ENCODE assay signal across 8 mouse cellular contexts in the genomic region with DNA sequence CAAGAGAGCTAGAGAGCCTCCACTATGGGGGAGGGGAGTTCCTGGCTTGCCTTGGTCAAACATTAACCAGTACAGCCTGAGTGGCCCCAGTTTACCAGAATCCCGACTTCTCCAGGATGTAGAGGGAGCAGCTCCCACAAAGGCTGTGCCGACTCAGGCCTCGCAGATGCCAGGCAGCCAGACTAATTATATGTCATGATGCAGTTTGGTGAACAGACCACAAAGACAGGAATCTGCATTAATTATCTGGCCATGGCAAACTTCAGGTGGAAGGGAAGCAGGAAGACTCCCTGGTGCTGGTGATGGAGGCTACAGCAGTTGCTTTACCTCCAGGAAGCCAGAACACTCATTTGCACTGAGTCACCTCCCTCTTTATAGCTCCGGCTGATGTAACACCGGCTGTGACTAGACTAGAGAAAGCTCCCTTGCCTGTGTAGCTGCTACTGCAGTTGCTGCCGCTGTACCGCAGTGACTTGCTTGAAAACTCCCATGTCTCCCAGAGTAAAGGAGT. TPM values are rescaled to one million over a fixed set of nuclear protein-coding genes. Genes with fewer than 3 reads are reported as not detected.
DNase-seq lines count a peak whose midpoint lies in the region; ATAC-seq and TF ChIP-seq lines count a peak whose summit lies in the region.

No protein-coding gene starts in this region.

- H3K9me3 ChIP-seq in ES-Bruce4 (replicated peaks; ENCODE audit: control insufficient read depth, insufficient read depth, low read length, poor library complexity, severe bottlenecking): no peaks in the 10 kb centered on the region
- no peaks in the 10 kb centered on the region for H3K9me3 ChIP-seq in intestine, embryonic 14.5 days (ENCODE audit: control insufficient read depth, low read length)
- no peaks in the 10 kb centered on the region for H3K9me3 ChIP-seq in limb, embryonic 13.5 days
- no peaks in the 10 kb centered on the region for H3K9me3 ChIP-seq in neural tube, embryonic 14.5 days (ENCODE audit: control insufficient read depth, low read length)

- H3K27ac ChIP-seq in ES-Bruce4 (ENCODE audit: insufficient read depth, low read length): peak overlapping the region; percentile 64
- peak overlapping the region; percentile 89 for H3K27ac ChIP-seq in intestine, embryonic 14.5 days (ENCODE audit: low read depth)
- peak overlapping the region; percentile 23 for H3K27ac ChIP-seq in limb, embryonic 13.5 days
- peak overlapping the region; percentile 57; the same call in 1 of the 2 replicates for H3K27ac ChIP-seq in neural tube, embryonic 14.5 days (ENCODE audit: low read depth, low read length)

- 0 out of 2 replicates have a peak, but pooled peaks have one; percentile 3 for TF ChIP-seq EP300 in ES-Bruce4 (IDR thresholded peaks at IDR 0.05; ENCODE audit: insufficient read depth, low read depth, low read length)

- no peak for TF ChIP-seq POLR2A in ES-Bruce4 (IDR thresholded peaks at IDR 0.05; ENCODE audit: insufficient read depth, low read length)

- WGBS in intestine, embryonic 14.5 days: 5% methylated on average over 7 of the region's 7 CpGs
- WGBS in limb, embryonic 13.5 days: 11% methylated on average over 7 of the region's 7 CpGs
- 6% methylated on average over 7 of the region's 7 CpGs for WGBS in neural tube, embryonic 14.5 days

- no peaks in the 10 kb centered on the region for H3K27me3 ChIP-seq in ES-Bruce4 (ENCODE audit: control insufficient read depth, insufficient read depth, low read length, poor library complexity, severe bottlenecking)
- H3K27me3 ChIP-seq in intestine, embryonic 14.5 days (replicated peaks; ENCODE audit: control insufficient read depth, insufficient read depth, low read length): no peaks in the 10 kb centered on the region
- no peaks in the 10 kb centered on the region for H3K27me3 ChIP-seq in limb, embryonic 13.5 days
- no peaks in the 10 kb centered on the region for H3K27me3 ChIP-seq in neural tube, embryonic 14.5 days (ENCODE audit: control insufficient read depth, insufficient read depth, low read length)

- peak overlapping the region; percentile 43 for H3K4me2 ChIP-seq in intestine, embryonic 14.5 days (ENCODE audit: low read length)
- H3K4me2 ChIP-seq in limb, embryonic 13.5 days (replicated peaks): peak overlapping the region; percentile 41
- peak overlapping the region; percentile 27 for H3K4me2 ChIP-seq in neural tube, embryonic 14.5 days (ENCODE audit: low read depth, low read length)

- peak; percentile 21 for ATAC-seq in erythroid progenitor cell, adult 5-6 weeks (replicated peaks; ENCODE audit: low FRiP score, poor library complexity, severe bottlenecking)
- ATAC-seq in intestine, embryonic 14.5 days (replicated peaks; ENCODE audit: low FRiP score, low TSS enrichment, low read depth): peak; percentile 74
- peak; percentile 34; the same call in 1 of the 2 replicates for ATAC-seq in limb, embryonic 13.5 days (ENCODE audit: low FRiP score, low read depth)
- peak; percentile 10; the same call in 1 of the 2 replicates for ATAC-seq in neural tube, embryonic 14.5 days (ENCODE audit: low read depth)
- ATAC-seq in megakaryocyte-erythroid progenitor cell, adult 5-6 weeks (replicated peaks; ENCODE audit: low FRiP score, low TSS enrichment, poor library complexity, severe bottlenecking): no peak

- H3K9ac ChIP-seq in ES-Bruce4 (ENCODE audit: low read depth, poor library complexity, severe bottlenecking): peak overlapping the region; percentile 55
- peak overlapping the region; percentile 40 for H3K9ac ChIP-seq in intestine, embryonic 14.5 days (ENCODE audit: low read length)
- peak overlapping the region; percentile 43 for H3K9ac ChIP-seq in limb, embryonic 13.5 days
- H3K9ac ChIP-seq in neural tube, embryonic 14.5 days (replicated peaks; ENCODE audit: low read depth, low read length): 0 out of 2 replicates have a peak overlapping the region, but pooled peaks have one; percentile 21

- H3K4me3 ChIP-seq in ES-Bruce4 (ENCODE audit: low read depth, low read length): no peak overlapping the region
- 0 out of 2 replicates have a peak overlapping the region, but pooled peaks have one; percentile 12 for H3K4me3 ChIP-seq in intestine, embryonic 14.5 days (ENCODE audit: low read depth, low read length)
- H3K4me3 ChIP-seq in limb, embryonic 13.5 days: no peak overlapping the region
- H3K4me3 ChIP-seq in neural tube, embryonic 14.5 days (ENCODE audit: low read depth, low read length): no peak overlapping the region

- no peak for TF ChIP-seq CTCF in ES-Bruce4 (IDR thresholded peaks at IDR 0.05; ENCODE audit: low read depth, low read length)

- peak; percentile 63 for DNase-seq in cerebellum, adult 9-10 months
- no peak for DNase-seq in cerebellum, postnatal 36 days
- DNase-seq in intestine, embryonic 14.5 days (ENCODE audit: low spot score): peak; percentile 79

- H3K4me1 ChIP-seq in ES-Bruce4 (ENCODE audit: control insufficient read depth, insufficient read depth, low read length): peaks cover 19% of the 10 kb centered on the region
- peaks cover 41% of the 10 kb centered on the region for H3K4me1 ChIP-seq in intestine, embryonic 14.5 days (replicated peaks; ENCODE audit: control insufficient read depth, insufficient read depth, low read length)
- peaks cover 31% of the 10 kb centered on the region for H3K4me1 ChIP-seq in limb, embryonic 13.5 days
- peaks cover 19% of the 10 kb centered on the region for H3K4me1 ChIP-seq in neural tube, embryonic 14.5 days (ENCODE audit: control insufficient read depth, insufficient read depth, low read length)

- H3K36me3 ChIP-seq in ES-Bruce4 (ENCODE audit: control insufficient read depth, insufficient read depth, low read length, poor library complexity, severe bottlenecking): peaks cover 67% of the 10 kb centered on the region
- peaks cover 12% of the 10 kb centered on the region for H3K36me3 ChIP-seq in intestine, embryonic 14.5 days (ENCODE audit: control insufficient read depth, insufficient read depth, low read length)
- H3K36me3 ChIP-seq in limb, embryonic 13.5 days: peaks cover 16% of the 10 kb centered on the region
- no peaks in the 10 kb centered on the region for H3K36me3 ChIP-seq in neural tube, embryonic 14.5 days (ENCODE audit: control insufficient read depth, insufficient read depth, low read length)

RNA-seq across cellular contexts. Expression of a gene that starts 9.6 kb away (rescaled TPM):
- 80.8 and 85.4 TPM in 2 replicates for polyA plus RNA-seq in ES-Bruce4 (2011; ENCODE audit: insufficient read depth, insufficient read length, low read depth, missing spikeins)
- total RNA-seq in erythroid progenitor cell, adult 5-6 weeks (2015; ENCODE audit: low replicate concordance): 204 and 216 TPM in 2 replicates
- 167 and 189 TPM in 2 replicates for total RNA-seq in erythroid progenitor cell, adult 5-6 weeks (2017; ENCODE audit: low replicate concordance)
- 19.8 and 26.4 TPM in 2 replicates for polyA plus RNA-seq in intestine, embryonic 14.5 days (2014; fragmentation: Nextera tagmentation; extraction: Ambion mirVana)
- polyA plus RNA-seq in limb, embryonic 13.5 days (2015; fragmentation: Nextera tagmentation; extraction: Ambion mirVana): 14.2 TPM in 2 replicates
- polyA plus RNA-seq in neural tube, embryonic 14.5 days (2014; fragmentation: Nextera tagmentation; extraction: Ambion mirVana): 38.1 and 50.7 TPM in 2 replicates
- total RNA-seq in megakaryocyte-erythroid progenitor cell, adult 5-6 weeks (2014; fragmentation: Nextera tagmentation): 78.1 and 90.0 TPM in 2 replicates
- 23.6 and 43.1 TPM in 2 replicates for total RNA-seq in megakaryocyte-erythroid progenitor cell, adult 5-6 weeks (2017)

RNA-seq across cellular contexts. Expression of a gene that starts 46.8 kb away (rescaled TPM):
- polyA plus RNA-seq in ES-Bruce4 (2011; ENCODE audit: insufficient read depth, insufficient read length, low read depth, missing spikeins): 4.3 and 5.8 TPM in 2 replicates
- not detected in 2 replicates for total RNA-seq in erythroid progenitor cell, adult 5-6 weeks (2015; ENCODE audit: low replicate concordance)
- total RNA-seq in erythroid progenitor cell, adult 5-6 weeks (2017; ENCODE audit: low replicate concordance): not detected in 2 replicates
- not detected in 2 replicates for polyA plus RNA-seq in intestine, embryonic 14.5 days (2014; fragmentation: Nextera tagmentation; extraction: Ambion mirVana)
- not detected in 2 replicates for polyA plus RNA-seq in limb, embryonic 13.5 days (2015; fragmentation: Nextera tagmentation; extraction: Ambion mirVana)
- polyA plus RNA-seq in neural tube, embryonic 14.5 days (2014; fragmentation: Nextera tagmentation; extraction: Ambion mirVana): 0.16 TPM in 1 of 2 replicates, not detected in the other
- not detected in 2 replicates for total RNA-seq in megakaryocyte-erythroid progenitor cell, adult 5-6 weeks (2014; fragmentation: Nextera tagmentation)
- total RNA-seq in megakaryocyte-erythroid progenitor cell, adult 5-6 weeks (2017): not detected in 2 replicates

RNA-seq across cellular contexts. Expression of a gene that starts 51.6 kb away (rescaled TPM):
- polyA plus RNA-seq in ES-Bruce4 (2011; ENCODE audit: insufficient read depth, insufficient read length, low read depth, missing spikeins): 47.2 and 54.8 TPM in 2 replicates
- total RNA-seq in erythroid progenitor cell, adult 5-6 weeks (2015; ENCODE audit: low replicate concordance): 16.3 and 41.1 TPM in 2 replicates
- 42.2 and 94.6 TPM in 2 replicates for total RNA-seq in erythroid progenitor cell, adult 5-6 weeks (2017; ENCODE audit: low replicate concordance)
- 36.6 and 41.1 TPM in 2 replicates for polyA plus RNA-seq in intestine, embryonic 14.5 days (2014; fragmentation: Nextera tagmentation; extraction: Ambion mirVana)
- polyA plus RNA-seq in limb, embryonic 13.5 days (2015; fragmentation: Nextera tagmentation; extraction: Ambion mirVana): 42.0 and 53.6 TPM in 2 replicates
- 47.2 and 53.9 TPM in 2 replicates for polyA plus RNA-seq in neural tube, embryonic 14.5 days (2014; fragmentation: Nextera tagmentation; extraction: Ambion mirVana)
- 18.4 and 22.9 TPM in 2 replicates for total RNA-seq in megakaryocyte-erythroid progenitor cell, adult 5-6 weeks (2014; fragmentation: Nextera tagmentation)
- 10.8 and 17.3 TPM in 2 replicates for total RNA-seq in megakaryocyte-erythroid progenitor cell, adult 5-6 weeks (2017)

Comparison
In these comparisons a context has a peak if more than half of its experiments do, and no peak if none do; other contexts are left out.
1. DNase-seq: peak in cerebellum, adult 9-10 months (single experiment) and intestine, embryonic 14.5 days (single experiment); none in cerebellum, postnatal 36 days (0 of 2).
2. H3K27ac ChIP-seq: peak in every context shown above with its lines; median percentile 89 in intestine, embryonic 14.5 days; 64 in ES-Bruce4; 57 in neural tube, embryonic 14.5 days; 23 in limb, embryonic 13.5 days.
3. Peak in every context shown above with its lines, with median percentiles within 50 percentile points of each other: H3K9ac ChIP-seq and H3K4me2 ChIP-seq.